Mouse (Mus musculus) hindbrain, embryonic 12.5 days (tissue): ENCODE data around the gene Cyp11a1. TPM values are rescaled to one million over a fixed set of nuclear protein-coding genes. Genes with fewer than 3 reads are reported as not detected.

Source experiments
- ATAC-seq: fragments of 200-750 bp; cut with Nextera tagmentation; 2 replicates; pipeline ENCODE4 v1.8.0; 2017; ENCODE audit warnings: moderate TSS enrichment; ENCODE audit not compliant: low FRiP score
- H3K27ac ChIP-seq: fragments of 300-500 bp; sonication (generic); 2 replicates; pipeline ENCODE4 v1.5.1; 2016; ENCODE audit warnings: mild to moderate bottlenecking
- H3K27me3 ChIP-seq: fragments of 300-500 bp; sonication (generic); 2 replicates; pipeline ENCODE4 v1.6.1; 2016; ENCODE audit warnings: mild to moderate bottlenecking
- H3K36me3 ChIP-seq: fragments of 300-500 bp; sonication (generic); 2 replicates; pipeline ENCODE4 v1.6.1; 2016; ENCODE audit warnings: mild to moderate bottlenecking
- H3K4me1 ChIP-seq: fragments of 300-500 bp; sonication (generic); 2 replicates; pipeline ENCODE4 v1.6.1; 2016
- H3K4me2 ChIP-seq: fragments of 300-500 bp; sonication (generic); replicated peaks from 2 replicates; pipeline ENCODE4 v1.6.1; 2016; ENCODE audit warnings: mild to moderate bottlenecking
- H3K4me3 ChIP-seq: fragments of 300-500 bp; sonication (generic); 2 replicates; pipeline ENCODE4 v1.5.1; 2016; ENCODE audit warnings: mild to moderate bottlenecking
- H3K9ac ChIP-seq: fragments of 300-500 bp; sonication (generic); 2 replicates; pipeline ENCODE4 v1.6.1; 2016; ENCODE audit warnings: mild to moderate bottlenecking, moderate library complexity
- H3K9me3 ChIP-seq: fragments of 300-500 bp; sonication (generic); replicated peaks from 2 replicates; pipeline ENCODE4 v1.6.1; 2016; ENCODE audit warnings: mild to moderate bottlenecking
- WGBS: fragments of 180-500 bp; shearing (Covaris S2); methylation state at CpG from one replicate; pipeline ENCODE4 v1.1.7; 2016; 5-methylcytosine and 5-hydroxymethylcytosine counted together
- polyA plus RNA-seq: library from polyadenylated mRNA; unstranded; fragments of >200 nt; fragmentation: Nextera tagmentation; extraction: Ambion mirVana; gene quantifications from 2 replicates; pipeline ENCODE4 v1.2.1, GENCODE M21; 2016

The Cyp11a1 gene
- 0.17 and 0.38 TPM in 2 replicates for polyA plus RNA-seq

DNA sequence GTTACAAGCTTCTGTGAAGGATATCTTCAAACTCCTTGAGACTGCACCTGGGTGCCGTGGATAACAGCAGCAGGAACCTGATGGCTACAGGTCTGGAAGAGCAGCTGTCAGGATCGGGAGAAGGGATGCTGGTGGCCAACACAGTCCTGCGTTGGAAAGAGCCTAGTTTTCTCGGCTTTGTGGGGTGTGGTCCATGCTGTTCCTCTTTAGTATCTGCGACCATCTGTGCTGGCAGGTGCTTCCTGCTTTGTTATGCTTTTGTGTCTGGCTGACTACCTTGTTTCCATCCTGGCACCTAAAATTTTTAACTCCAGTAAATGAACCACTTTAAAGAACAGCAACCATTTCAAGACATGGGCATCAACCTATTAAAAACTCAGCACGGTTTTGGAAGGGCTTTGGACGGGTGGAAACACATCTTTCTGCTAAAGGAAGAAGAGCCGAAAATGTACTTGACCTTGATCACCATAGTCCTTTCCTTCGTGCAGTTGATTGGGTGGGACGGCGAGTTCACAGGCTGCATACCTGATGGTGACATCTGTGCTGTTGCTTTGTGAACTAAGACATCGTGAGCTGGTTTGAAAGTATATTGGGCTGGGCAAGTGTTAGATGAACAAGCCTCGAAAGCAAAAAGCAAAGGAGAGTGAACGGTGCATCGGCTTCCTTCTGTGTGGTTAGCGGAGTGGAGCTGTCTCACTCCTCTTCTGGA, at the start of gene Cyp11a1:
Gene Cyp11a1 (plus strand): TSS at position 659 of the 709 bp plus-strand sequence.
- H3K27me3 ChIP-seq: no peaks in the 10 kb centered on the region
- peaks cover 17% of the 10 kb centered on the region for H3K4me1 ChIP-seq
- no peak within 1 kb of the TSS for H3K4me3 ChIP-seq
- H3K27ac ChIP-seq: no peak within 1 kb of the TSS
- 88% methylated on average over 16 of the region's 16 CpGs for WGBS
- no peaks in the 10 kb centered on the region for H3K36me3 ChIP-seq
- no peak within 1 kb of the TSS for H3K9ac ChIP-seq
- no peak within 1 kb of the TSS for H3K4me2 ChIP-seq
- ATAC-seq: no peak
- no peaks in the 10 kb centered on the region for H3K9me3 ChIP-seq

GRCm38 (mm10) chr9:57956838-57957236, 49.4 kb upstream of the Cyp11a1 start:
- peaks cover 11% of the 10 kb centered on the region for H3K4me1 ChIP-seq
- H3K9me3 ChIP-seq: no peaks in the 10 kb centered on the region
- WGBS: 84% methylated on average over 5 of the region's 5 CpGs
- no peak overlapping the region for H3K27ac ChIP-seq
- no peak overlapping the region for H3K9ac ChIP-seq
- H3K4me2 ChIP-seq: no peak overlapping the region
- ATAC-seq: no peak
- peaks cover 40% of the 10 kb centered on the region for H3K36me3 ChIP-seq
- H3K27me3 ChIP-seq: no peaks in the 10 kb centered on the region
- no peak overlapping the region for H3K4me3 ChIP-seq

DNA sequence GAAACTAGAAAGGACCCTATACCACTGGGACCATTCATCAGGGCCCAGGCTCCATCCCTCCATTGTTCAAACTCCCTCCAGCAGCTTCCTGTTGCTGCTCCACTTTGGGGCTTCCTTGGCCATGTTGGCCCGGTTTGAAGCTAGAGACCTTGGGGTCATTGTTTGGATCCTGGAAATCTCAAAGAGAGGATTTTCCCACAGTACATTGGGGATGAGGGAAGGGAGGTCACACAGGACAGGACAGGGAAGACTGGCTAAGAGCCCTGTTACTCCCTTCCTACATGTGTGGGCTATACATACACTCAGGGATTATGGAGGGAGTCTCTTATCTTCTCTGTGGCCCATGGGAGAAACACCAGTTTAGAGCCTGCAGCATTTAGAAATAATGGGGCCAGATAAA, 47.6 kb upstream of the Cyp11a1 start:
- H3K9ac ChIP-seq: no peak overlapping the region
- no peak overlapping the region for H3K4me2 ChIP-seq
- WGBS: 82% methylated on average over 1 of the region's 1 CpGs
- H3K27ac ChIP-seq: no peak overlapping the region
- H3K27me3 ChIP-seq: no peaks in the 10 kb centered on the region
- no peak overlapping the region for H3K4me3 ChIP-seq
- H3K4me1 ChIP-seq: 0 out of 2 replicates have a peak, but pooled peaks cover 10% of the 10 kb centered on the region
- no peaks in the 10 kb centered on the region for H3K9me3 ChIP-seq
- no peak for ATAC-seq
- peaks cover 40% of the 10 kb centered on the region for H3K36me3 ChIP-seq

DNA sequence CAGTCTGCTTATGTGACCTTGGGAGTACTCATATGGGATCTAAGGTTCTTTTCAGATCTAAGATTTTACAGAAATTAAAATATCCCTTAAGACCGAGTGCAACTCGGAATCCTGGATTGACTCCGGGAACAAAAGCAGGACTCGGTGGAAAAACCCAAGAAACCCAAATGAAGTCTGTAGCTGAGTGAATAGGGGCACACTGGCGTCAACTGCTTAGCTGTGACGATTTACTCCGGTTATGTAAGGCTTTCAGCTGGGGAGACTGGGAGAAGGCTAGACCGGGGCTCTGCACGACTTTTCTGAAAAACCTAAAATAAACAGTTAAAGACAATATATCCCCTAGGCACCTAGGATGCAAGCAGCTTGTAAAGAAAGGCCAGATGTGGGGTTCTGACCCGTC, 46.8 kb upstream of the Cyp11a1 start:
- Histone ChIP-seq H3K4me2 (no peak overlapping the region), H3K36me3 (peaks cover 40% of the 10 kb centered on the region), H3K4me1 (peaks cover 14% of the 10 kb centered on the region; the same call in 1 of the 2 replicates), H3K9ac (no peak overlapping the region), H3K27me3 (no peaks in the 10 kb centered on the region), H3K9me3 (no peaks in the 10 kb centered on the region), H3K4me3 (no peak overlapping the region), H3K27ac (no peak overlapping the region)
- WGBS: 76% methylated on average over 10 of the region's 10 CpGs
- ATAC-seq: no peak

DNA sequence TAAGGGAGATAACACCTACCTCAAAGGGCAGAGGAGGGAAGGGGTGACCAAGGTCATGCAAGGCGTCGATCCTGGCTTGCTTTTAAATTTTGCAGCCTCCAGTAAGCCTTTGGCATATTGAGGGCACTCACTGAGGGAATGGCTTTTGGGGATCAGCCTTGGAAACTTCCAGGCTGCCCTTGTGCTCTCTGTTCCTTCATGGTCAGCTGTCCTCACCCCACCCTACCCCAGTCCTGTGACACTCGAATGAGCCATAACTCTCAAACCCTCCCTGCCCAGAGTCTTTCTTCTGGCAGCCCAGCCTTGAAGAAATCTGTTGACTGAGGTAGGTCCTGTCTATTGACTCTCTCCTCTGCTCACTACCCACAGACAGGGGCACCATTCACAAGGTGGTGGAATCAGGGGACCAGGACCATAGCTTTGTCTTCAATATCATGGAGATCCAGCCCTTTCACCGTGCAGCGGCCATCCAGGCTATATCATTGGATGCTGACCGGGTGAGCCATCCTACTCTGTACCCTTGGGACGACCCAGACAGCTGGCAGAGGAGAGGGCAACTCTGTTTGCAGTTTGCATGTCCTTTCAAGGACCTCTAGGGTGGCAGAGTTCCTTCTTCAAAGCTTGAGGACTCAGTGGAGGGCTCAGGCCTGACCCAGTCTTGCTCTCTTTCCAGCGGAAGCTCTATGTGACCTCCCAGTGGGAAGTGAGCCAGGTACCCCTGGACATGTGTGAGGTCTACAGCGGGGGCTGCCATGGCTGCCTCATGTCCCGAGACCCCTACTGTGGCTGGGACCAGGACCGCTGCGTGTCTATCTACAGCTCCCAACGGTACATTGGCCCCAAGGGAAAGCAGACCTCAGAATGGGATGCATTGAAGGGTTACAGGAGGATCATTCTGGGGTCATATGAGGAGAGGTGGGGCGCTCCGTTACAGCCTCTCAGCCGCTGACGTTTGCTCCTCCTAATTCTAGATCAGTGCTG, 46.0 kb upstream of the Cyp11a1 start:
- Histone ChIP-seq H3K9me3 (no peaks in the 10 kb centered on the region), H3K36me3 (peaks cover 38% of the 10 kb centered on the region), H3K4me3 (no peak overlapping the region), H3K9ac (no peak overlapping the region), H3K4me2 (no peak overlapping the region), H3K27me3 (no peaks in the 10 kb centered on the region), H3K27ac (no peak overlapping the region), H3K4me1 (peaks cover 16% of the 10 kb centered on the region; the same call in 1 of the 2 replicates)
- no peak for ATAC-seq
- 84% methylated on average over 17 of the region's 17 CpGs for WGBS

DNA sequence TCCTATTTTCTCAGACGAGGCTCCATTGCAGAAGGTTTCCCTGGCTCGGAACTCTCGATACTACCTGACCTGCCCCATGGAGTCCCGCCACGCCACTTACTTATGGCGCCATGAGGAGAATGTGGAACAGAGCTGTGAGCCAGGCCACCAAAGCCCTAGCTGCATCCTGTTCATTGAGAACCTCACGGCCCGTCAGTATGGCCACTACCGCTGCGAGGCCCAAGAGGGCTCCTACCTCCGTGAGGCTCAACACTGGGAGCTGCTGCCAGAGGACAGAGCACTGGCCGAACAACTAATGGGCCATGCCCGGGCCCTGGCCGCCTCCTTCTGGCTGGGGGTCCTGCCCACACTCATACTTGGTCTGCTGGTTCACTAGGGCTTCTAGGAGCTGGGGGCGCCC, 45.0 kb upstream of the Cyp11a1 start:
- WGBS: 84% methylated on average over 15 of the region's 15 CpGs
- H3K4me2 ChIP-seq: no peak overlapping the region
- H3K27me3 ChIP-seq: no peaks in the 10 kb centered on the region; the same call in 1 of the 2 replicates
- no peak overlapping the region for H3K4me3 ChIP-seq
- peaks cover 30% of the 10 kb centered on the region for H3K36me3 ChIP-seq
- peaks cover 16% of the 10 kb centered on the region; the same call in 1 of the 2 replicates for H3K4me1 ChIP-seq
- no peaks in the 10 kb centered on the region for H3K9me3 ChIP-seq
- no peak for ATAC-seq
- H3K9ac ChIP-seq: no peak overlapping the region
- no peak overlapping the region for H3K27ac ChIP-seq

DNA sequence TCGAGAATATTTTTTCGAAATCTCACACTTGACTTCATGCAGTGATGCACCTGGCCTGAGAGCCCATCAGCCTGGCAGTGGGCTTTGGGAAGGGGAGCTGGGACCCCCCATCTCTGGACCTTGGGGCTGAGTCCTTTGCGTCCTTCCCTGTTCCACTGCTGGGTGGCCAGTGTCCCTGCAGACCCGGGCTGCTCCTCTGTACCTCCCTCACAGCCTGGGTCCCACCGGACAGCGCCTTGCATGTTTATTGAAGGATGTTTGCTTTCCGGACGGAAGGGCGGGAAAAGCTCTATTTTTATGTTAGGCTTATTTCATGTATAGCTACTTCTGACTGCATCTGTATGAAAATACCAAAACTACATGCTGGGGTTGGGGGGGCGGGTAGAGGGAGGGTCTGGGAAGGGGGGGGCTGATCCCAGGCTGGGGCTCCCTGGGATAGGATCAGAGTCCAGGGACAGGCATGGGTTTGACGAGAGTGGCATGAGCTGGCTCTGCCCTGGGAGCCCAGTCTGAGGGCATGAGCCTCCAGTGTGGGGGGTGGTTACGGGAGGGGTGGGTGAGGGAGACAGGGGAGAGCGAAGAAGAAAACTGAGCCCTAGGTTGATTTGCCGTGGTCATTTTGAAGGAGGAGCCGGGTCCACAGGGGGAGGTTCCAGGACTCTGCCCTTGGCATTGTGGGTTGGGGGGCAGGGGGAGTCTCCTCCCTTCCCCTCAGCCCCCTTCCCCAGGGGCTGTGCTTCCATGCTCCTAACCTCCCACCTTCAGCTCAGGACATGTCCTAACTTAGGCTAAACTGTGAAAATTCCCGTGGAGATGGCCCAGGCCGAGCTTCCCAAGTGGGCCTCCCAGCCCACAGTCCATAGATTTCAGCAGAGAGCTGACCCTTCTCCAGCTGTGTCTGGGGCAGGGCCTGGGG, 44.1 kb upstream of the Cyp11a1 start:
- no peak overlapping the region for H3K9ac ChIP-seq

DNA sequence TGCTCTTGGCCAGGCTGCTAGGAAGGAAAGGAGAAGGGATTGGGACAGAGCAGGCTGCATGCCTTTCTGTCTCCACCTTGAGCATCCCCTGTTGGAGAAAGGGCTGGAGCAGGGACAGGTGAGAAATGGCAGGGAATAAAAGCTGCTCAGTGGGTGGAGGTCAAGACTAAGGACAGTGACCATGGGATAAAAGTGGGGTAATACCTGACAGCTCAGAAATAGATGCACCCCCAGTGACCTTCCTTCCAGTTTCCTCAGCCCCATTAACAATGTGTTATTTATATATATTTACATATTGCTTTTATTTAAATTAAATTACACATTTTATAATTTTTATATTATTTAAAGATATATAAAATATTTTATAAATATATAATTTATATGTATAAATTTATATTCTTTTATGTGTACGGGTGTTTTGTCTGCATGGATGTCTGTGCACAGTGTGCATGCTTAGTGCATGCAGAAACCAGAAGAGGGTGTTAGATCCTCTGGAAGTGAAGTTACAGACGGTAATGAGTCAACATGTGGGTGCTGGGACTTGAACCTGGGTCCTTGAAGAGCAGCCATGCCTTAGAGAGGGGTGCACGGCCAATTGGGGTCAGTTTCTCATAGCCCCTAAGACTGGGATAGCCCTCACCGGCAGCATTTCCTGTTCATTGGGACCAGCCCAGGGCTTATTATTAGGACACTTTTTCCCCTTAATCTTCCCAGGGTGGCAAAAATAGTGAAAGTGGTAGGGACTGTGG, 42.8 kb upstream of the Cyp11a1 start:
- no peak overlapping the region for H3K4me3 ChIP-seq
- H3K4me2 ChIP-seq: no peak overlapping the region
- 90% methylated on average over 4 of the region's 4 CpGs for WGBS
- no peak for ATAC-seq
- peaks cover 19% of the 10 kb centered on the region for H3K4me1 ChIP-seq
- no peaks in the 10 kb centered on the region for H3K9me3 ChIP-seq
- peaks cover 15% of the 10 kb centered on the region for H3K36me3 ChIP-seq
- no peaks in the 10 kb centered on the region; the same call in 1 of the 2 replicates for H3K27me3 ChIP-seq
- H3K9ac ChIP-seq: no peak overlapping the region
- H3K27ac ChIP-seq: no peak overlapping the region

More for the DNA sequence above, 44.1 kb upstream of the Cyp11a1 start:
- Histone ChIP-seq H3K4me3 (no peak overlapping the region), H3K27me3 (no peaks in the 10 kb centered on the region; the same call in 1 of the 2 replicates), H3K36me3 (peaks cover 26% of the 10 kb centered on the region), H3K4me2 (no peak overlapping the region), H3K9me3 (no peaks in the 10 kb centered on the region), H3K27ac (no peak overlapping the region), H3K4me1 (peaks cover 16% of the 10 kb centered on the region; the same call in 1 of the 2 replicates)
- no peak for ATAC-seq
- WGBS: 66% methylated on average over 17 of the region's 17 CpGs

- Histone ChIP-seq H3K9me3 (no peaks in the 10 kb centered on the region), H3K27me3 (no peaks in the 10 kb centered on the region; the same call in 1 of the 2 replicates), H3K27ac (no peak overlapping the region), H3K4me2 (no peak overlapping the region), H3K36me3 (peaks cover 13% of the 10 kb centered on the region; the same call in 1 of the 2 replicates), H3K9ac (no peak overlapping the region), H3K4me3 (no peak overlapping the region), H3K4me1 (peaks cover 19% of the 10 kb centered on the region)
- 61% methylated on average over 5 of the region's 5 CpGs for WGBS
- ATAC-seq: no peak
Measured at GRCm38 (mm10) chr9:57963998-57964395, 42.2 kb upstream of the Cyp11a1 start.

GRCm38 (mm10) chr9:57964528-57965250, 41.5 kb upstream of the Cyp11a1 start:
- H3K9ac ChIP-seq: no peak overlapping the region
- no peaks in the 10 kb centered on the region; the same call in 1 of the 2 replicates for H3K27me3 ChIP-seq
- no peak for ATAC-seq
- H3K4me2 ChIP-seq: no peak overlapping the region
- H3K36me3 ChIP-seq: peaks cover 13% of the 10 kb centered on the region; the same call in 1 of the 2 replicates
- no peaks in the 10 kb centered on the region for H3K9me3 ChIP-seq
- no peak overlapping the region for H3K27ac ChIP-seq
- WGBS: 73% methylated on average over 6 of the region's 6 CpGs
- no peak overlapping the region for H3K4me3 ChIP-seq
- peaks cover 19% of the 10 kb centered on the region for H3K4me1 ChIP-seq
